Mouse (Mus musculus) erythroblast, embryonic 14.5 days (primary cell): ENCODE results near the gene Cyb561d1.

Experiments used
- GATA1 ChIP-seq: IDR thresholded peaks from 2 replicates; pipeline ENCODE4 v1.6.1; 2012; ENCODE audit warnings: low read length, inconsistent platforms, mixed read lengths
- TAL1 ChIP-seq: IDR thresholded peaks from 3 replicates; pipeline ENCODE4 v1.6.1; 2012; ENCODE audit warnings: low read length, inconsistent platforms, mixed read lengths

DNA sequence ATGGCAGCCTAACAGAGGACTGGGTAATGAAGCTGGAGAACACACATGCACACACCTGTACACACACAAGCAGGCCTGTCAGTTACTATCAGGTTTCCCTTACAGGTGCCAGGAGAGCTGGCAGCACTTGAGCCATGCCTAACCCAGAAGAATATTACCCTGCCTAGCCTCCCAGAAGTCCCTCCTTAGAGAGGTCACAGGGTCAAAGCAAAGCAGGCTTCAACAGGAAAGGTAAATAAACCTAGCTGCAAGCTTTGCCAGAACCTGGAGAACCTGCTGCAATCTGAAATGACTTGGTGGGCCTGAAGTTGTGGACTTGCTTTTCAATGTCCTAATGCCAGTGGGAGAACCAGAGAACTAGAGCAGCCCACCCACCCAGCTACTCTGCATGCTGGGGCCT is 1.5 kb upstream of the Cyb561d1 start:
- no peak for TF ChIP-seq GATA1
- TF ChIP-seq TAL1, result no peak
